Mouse (Mus musculus): ENCODE measurements around the gene Dlec1.

Gene Dlec1

GRCm38 (mm10) chr9:119142066-119142465, 39.8 kb downstream of the Dlec1 start:
- DNase-seq (ENCODE audit: low spot score), result no peak

GRCm38 (mm10) chr9:119143372-119143771, 41.1 kb downstream of the Dlec1 start:
- DNase-seq (ENCODE audit: low spot score), result no peak

GRCm38 (mm10) chr9:119144696-119145095, 42.4 kb downstream of the Dlec1 start:
- no peak for DNase-seq (ENCODE audit: low spot score)

- DNase-seq (ENCODE audit: low spot score), result no peak
These were observed 42.9 kb downstream of the Dlec1 start for GRCm38 (mm10) chr9:119145137-119145536.

GRCm38 (mm10) chr9:119145638-119146037, 43.4 kb downstream of the Dlec1 start:
- no peak for DNase-seq (ENCODE audit: low spot score)

GRCm38 (mm10) chr9:119146098-119146770, 44.0 kb downstream of the Dlec1 start:
- no peak for DNase-seq (ENCODE audit: low spot score)

GRCm38 (mm10) chr9:119149601-119150000, 47.3 kb downstream of the Dlec1 start:
- DNase-seq (ENCODE audit: low spot score), result no peak

GRCm38 (mm10) chr9:119151751-119152150, 49.5 kb downstream of the Dlec1 start:
- no peak for DNase-seq (ENCODE audit: low spot score)

- DNase-seq (ENCODE audit: low spot score), result no peak
These were observed 53.1 kb downstream of the Dlec1 start for GRCm38 (mm10) chr9:119155416-119155815.

GRCm38 (mm10) chr9:119155826-119156225, 53.5 kb downstream of the Dlec1 start:
- DNase-seq (ENCODE audit: low spot score), result no peak

- peak; percentile 46 for DNase-seq (ENCODE audit: low spot score)
These were observed 54.3 kb downstream of the Dlec1 start, which contains the start of gene Acaa1b for GRCm38 (mm10) chr9:119156278-119157201. Acaa1b (minus strand) TSS chr9:119157093.

GRCm38 (mm10) chr9:119158861-119159260, 56.6 kb downstream of the Dlec1 start, which contains the start of gene Gm47289:
Gm47289 (plus strand) TSS chr9:119159161.
- DNase-seq (ENCODE audit: low spot score), result no peak

GRCm38 (mm10) chr9:119160689-119161088, 58.4 kb downstream of the Dlec1 start:
- DNase-seq (ENCODE audit: low spot score), result no peak

- no peak for DNase-seq (ENCODE audit: low spot score)
These were observed 62.5 kb downstream of the Dlec1 start for GRCm38 (mm10) chr9:119164743-119165142.

GRCm38 (mm10) chr9:119165548-119165947, 63.3 kb downstream of the Dlec1 start:
- no peak for DNase-seq (ENCODE audit: low spot score)

GRCm38 (mm10) chr9:119167608-119168007, 65.3 kb downstream of the Dlec1 start:
- no peak for DNase-seq (ENCODE audit: low spot score)

- no peak for DNase-seq (ENCODE audit: low spot score)
These were observed 77.0 kb downstream of the Dlec1 start for GRCm38 (mm10) chr9:119179292-119179691.

- DNase-seq (ENCODE audit: low spot score), result no peak
These were observed 79.0 kb downstream of the Dlec1 start for GRCm38 (mm10) chr9:119181241-119181728.

GRCm38 (mm10) chr9:119192202-119192990, 90.1 kb downstream of the Dlec1 start:
- no peak for DNase-seq (ENCODE audit: low spot score)

Data from layer of hippocampus, adult 9-10 months (tissue).